Mouse (Mus musculus): ENCODE results near the gene Ube4b.

Ube4b gene

DNA sequence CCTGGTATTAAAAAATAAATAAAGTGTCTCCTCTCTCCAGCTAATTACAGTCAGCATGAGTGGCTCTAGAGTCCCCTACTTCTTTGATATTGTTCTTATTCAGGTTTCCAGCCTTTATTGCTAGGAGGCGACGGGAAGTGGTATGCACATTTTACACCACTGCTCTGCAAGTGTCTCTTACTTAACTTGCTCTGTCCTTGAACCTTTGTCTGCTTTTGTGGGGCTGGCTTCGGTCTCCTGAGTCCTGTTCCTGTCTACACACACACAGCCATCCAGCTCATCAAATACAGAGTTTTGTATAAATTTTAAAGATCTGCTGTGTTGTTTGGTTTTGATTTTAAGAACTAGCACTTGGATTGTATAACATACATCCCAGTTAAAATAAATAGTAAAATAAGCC, 124.4 kb downstream of the Ube4b start:
- DNase-seq: no peak

DNA sequence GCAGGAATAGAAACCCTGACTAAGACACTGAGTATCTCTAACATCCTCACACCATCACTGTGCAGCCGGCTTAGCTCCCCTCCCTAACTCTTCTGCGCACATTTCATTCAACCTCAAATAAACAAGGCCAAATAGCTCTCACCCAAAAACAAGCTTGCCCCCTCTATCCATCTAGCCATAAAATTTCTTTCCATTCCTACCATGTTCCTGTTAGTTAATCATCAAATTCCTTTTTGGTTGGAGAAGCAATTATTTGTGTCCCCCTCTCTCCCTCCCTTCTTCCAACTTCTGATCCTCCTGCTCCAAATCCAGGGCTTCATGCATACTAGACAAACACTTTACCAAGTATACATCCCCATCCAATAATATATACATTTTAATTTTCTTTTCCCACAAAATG, 130.0 kb downstream of the Ube4b start:
- no peak for DNase-seq

- no peak for DNase-seq
Measured at GRCm38 (mm10) chr4:149292984-149293383, 133.6 kb downstream of the Ube4b start.

- DNase-seq: no peak
Measured at GRCm38 (mm10) chr4:149291061-149291460, 135.5 kb downstream of the Ube4b start.

DNA sequence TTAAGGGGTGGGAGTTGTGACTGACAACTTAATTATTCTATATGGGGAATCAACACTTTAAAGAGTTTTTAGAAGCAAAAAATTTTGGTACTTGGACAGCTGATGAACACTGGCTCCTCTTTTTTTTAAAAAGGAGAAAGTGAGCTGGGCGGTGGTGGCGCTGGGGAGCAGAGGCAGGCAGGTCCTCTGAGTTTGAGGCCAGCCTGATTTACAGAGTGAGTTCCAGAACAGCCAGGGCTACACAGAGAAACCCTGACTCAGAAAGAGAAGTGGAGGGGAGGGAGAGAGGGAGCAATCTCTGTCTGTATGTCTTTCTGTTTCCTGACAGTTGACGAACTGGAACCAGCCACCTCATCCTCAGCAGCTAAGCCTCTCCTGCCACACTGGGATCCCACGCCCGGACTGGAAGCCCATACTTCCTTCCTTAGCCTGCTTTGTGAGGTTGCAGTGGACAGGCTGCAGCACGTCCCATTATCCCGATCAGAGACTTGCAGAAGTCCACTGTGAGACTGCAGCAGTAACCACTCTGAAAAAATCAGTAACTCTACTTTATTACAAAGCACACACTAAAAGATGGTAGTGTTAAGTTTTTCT, 136.3 kb downstream of the Ube4b start:
- DNase-seq: no peak

GRCm38 (mm10) chr4:149286287-149287137, 140.0 kb downstream of the Ube4b start:
- DNase-seq: no peak

DNA sequence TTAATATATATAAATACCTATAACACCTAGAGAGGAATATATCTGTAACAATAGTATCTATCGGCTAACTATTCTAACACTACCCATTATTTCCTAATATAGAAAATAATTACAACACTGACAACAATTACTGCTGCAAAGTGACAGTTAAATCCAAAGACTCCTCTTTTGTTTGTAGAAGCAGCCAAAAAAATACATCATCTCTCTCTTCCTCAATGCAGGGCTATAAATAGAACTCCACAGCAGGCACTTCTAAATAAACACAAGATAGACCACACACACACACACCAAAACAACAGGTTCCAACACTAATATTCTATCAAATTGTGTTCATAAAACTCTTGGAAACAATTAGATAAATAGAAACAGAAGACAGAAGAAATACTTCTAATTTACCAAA, 140.9 kb downstream of the Ube4b start:
- DNase-seq: no peak

- no peak for DNase-seq
Measured at GRCm38 (mm10) chr4:149283018-149283417, 143.5 kb downstream of the Ube4b start.

DNA sequence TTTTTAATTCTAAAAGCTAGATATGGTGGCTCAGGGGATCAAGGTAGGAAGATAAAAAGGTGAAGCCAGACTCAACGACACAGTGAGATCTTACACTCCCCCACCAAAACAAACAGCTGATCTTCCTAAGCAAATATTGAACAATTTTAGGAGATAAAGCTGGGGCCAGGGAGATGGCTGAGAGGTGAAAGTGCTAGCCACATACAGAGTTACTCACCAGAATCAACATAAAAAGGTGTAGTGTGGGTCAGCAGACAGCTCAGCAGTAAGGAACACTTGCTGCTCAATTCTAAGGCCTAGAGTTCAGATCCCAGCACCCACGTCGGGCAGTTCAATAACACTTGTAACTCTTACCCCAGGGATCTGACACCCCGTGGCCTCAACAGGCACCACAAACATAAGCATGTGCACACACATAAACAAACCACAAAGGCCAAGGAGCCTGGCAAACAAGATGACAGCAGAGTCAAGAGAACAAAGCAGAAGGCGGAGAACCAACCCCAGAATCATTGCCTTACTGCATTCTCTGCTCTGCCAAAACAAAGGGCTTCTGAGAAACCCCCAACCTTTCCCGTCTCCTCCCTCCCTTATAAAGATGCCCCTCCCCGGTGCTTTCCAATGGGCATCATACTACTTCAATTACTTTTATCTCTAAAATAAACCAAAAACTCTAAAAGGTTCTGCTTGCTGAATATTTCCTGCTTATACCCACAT, 144.4 kb downstream of the Ube4b start:
- no peak for DNase-seq
